Mouse (Mus musculus) hindbrain, postnatal 0 days (tissue): ENCODE measurements around the gene Naaladl2. TPM values are rescaled to one million over a fixed set of nuclear protein-coding genes. Genes with fewer than 3 reads are reported as not detected.

Experiments used
- ATAC-seq: fragments of 200-750 bp; cut with Nextera tagmentation; 2 replicates; pipeline ENCODE4 v1.8.0; 2017; ENCODE audit warnings: mild to moderate bottlenecking, moderate TSS enrichment, moderate library complexity
- DNase-seq: peaks from one replicate; pipeline ENCODE4 v3.0.0-alpha.2; 2015; ENCODE audit warnings: low spot score
- H3K27ac ChIP-seq: fragments of 300-500 bp; sonication (generic); 2 replicates; pipeline ENCODE4 v1.5.1; 2014; ENCODE audit warnings: mild to moderate bottlenecking
- H3K27me3 ChIP-seq: fragments of 300-500 bp; sonication (generic); 2 replicates; pipeline ENCODE4 v1.6.1; 2014; ENCODE audit warnings: low read length, mixed read lengths; ENCODE audit not compliant: insufficient read depth
- H3K36me3 ChIP-seq: fragments of 300-500 bp; sonication (generic); 2 replicates; pipeline ENCODE4 v1.6.1; 2014; ENCODE audit warnings: low read length, mixed read lengths; ENCODE audit not compliant: insufficient read depth
- H3K4me1 ChIP-seq: fragments of 300-500 bp; sonication (generic); 2 replicates; pipeline ENCODE4 v1.6.1; 2014; ENCODE audit warnings: antibody characterized with exemption, low read length, mixed read lengths; ENCODE audit not compliant: insufficient read depth
- H3K4me2 ChIP-seq: fragments of 300-500 bp; sonication (generic); 2 replicates; pipeline ENCODE4 v1.6.1; 2014; ENCODE audit warnings: low read depth, mild to moderate bottlenecking, low read length, moderate library complexity, mixed read lengths
- H3K4me3 ChIP-seq: fragments of 300-500 bp; sonication (generic); 2 replicates; pipeline ENCODE4 v1.5.1; 2014; ENCODE audit warnings: low read length
- H3K9ac ChIP-seq: fragments of 300-500 bp; sonication (generic); replicated peaks from 2 replicates; pipeline ENCODE4 v1.6.1; 2014; ENCODE audit warnings: mild to moderate bottlenecking, low read length, moderate library complexity, mixed read lengths
- H3K9me3 ChIP-seq: fragments of 300-500 bp; sonication (generic); 2 replicates; pipeline ENCODE4 v1.6.1; 2016; ENCODE audit warnings: low read length, mixed read lengths
- CTCF ChIP-seq: IDR thresholded peaks from 2 replicates; pipeline ENCODE4 v1.5.1; 2016; ENCODE audit warnings: antibody characterized with exemption, control low read depth, low read depth
- WGBS: fragments of 180-500 bp; shearing (Covaris S2); extraction: QIAGEN DNeasy Blood & Tissue Kit; methylation state at CpG from one replicate; pipeline ENCODE4 v1.1.7; 2014; 5-methylcytosine and 5-hydroxymethylcytosine counted together
- polyA plus RNA-seq: library from polyadenylated mRNA; unstranded; fragments of >200 nt; fragmentation: Nextera tagmentation; extraction: Ambion mirVana; gene quantifications from 2 replicates; pipeline ENCODE4 v1.2.1, GENCODE M21; 2015
- total RNA-seq: library from RNA; depleted of rRNA; stranded (reverse); fragments of >200 nt; gene quantifications from 2 replicates; pipeline ENCODE4 v1.2.3, GENCODE M21; 2014

Naaladl2 gene
- total and polyA plus RNA-seq, 2 experiments from 2014 or later, result 0.37 to 0.81 TPM

DNA sequence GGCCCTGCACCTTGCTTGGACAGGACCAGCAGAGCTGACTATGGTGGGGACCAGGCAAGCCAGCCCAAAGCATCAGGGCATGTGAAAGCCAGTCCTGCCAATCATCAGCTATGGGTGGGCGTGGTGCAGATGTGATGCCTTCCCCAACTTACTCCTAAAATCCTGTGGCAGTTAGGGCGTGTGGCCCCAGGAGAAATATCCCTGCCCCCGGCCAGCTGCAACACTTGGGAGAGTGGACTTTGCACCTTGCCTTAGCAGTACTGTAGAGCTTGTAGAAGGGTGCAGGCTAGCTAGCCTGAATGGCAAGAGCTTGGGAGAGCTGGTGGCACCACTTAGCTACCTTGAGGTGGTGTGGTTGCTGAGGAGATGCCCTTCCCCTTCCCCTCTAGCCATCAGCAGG, 255.3 kb downstream of the Naaladl2 start:
- TF ChIP-seq CTCF, result no peak
- Histone ChIP-seq H3K4me1 (no peaks in the 10 kb centered on the region), H3K4me2 (no peak overlapping the region), H3K27ac (no peak overlapping the region), H3K9me3 (no peaks in the 10 kb centered on the region), H3K4me3 (no peak overlapping the region), H3K9ac (no peak overlapping the region), H3K36me3 (no peaks in the 10 kb centered on the region), H3K27me3 (no peaks in the 10 kb centered on the region)
- DNase-seq (no peak), ATAC-seq (no peak)
- WGBS, result 96% methylated on average over 3 of the region's 3 CpGs

DNA sequence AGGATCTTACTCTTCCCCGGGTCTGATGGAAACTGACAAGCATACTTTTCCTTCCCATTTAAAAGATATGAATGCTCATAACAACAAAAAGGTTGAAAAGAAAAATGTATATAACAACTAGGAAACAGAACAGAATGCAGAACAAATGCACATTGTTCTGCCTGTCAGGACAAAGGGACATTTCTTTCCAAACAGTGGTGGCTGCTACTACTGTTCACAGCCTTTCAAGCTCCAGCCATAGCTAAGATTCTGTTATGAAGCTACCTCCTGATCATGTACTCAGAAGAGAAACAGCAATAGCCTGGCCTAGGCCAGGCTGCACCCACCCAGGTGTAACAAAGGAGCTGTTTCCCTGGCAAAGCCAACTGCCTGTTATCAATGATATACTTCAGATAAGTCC, 271.8 kb downstream of the Naaladl2 start:
- Histone ChIP-seq H3K9ac (no peak overlapping the region), H3K9me3 (no peaks in the 10 kb centered on the region), H3K4me3 (no peak overlapping the region), H3K4me2 (no peak overlapping the region), H3K27ac (no peak overlapping the region), H3K4me1 (no peaks in the 10 kb centered on the region), H3K27me3 (no peaks in the 10 kb centered on the region), H3K36me3 (no peaks in the 10 kb centered on the region)
- TF ChIP-seq CTCF, result no peak
- 85% methylated on average over 1 of the region's 1 CpGs for WGBS
- ATAC-seq (no peak), DNase-seq (no peak)

DNA sequence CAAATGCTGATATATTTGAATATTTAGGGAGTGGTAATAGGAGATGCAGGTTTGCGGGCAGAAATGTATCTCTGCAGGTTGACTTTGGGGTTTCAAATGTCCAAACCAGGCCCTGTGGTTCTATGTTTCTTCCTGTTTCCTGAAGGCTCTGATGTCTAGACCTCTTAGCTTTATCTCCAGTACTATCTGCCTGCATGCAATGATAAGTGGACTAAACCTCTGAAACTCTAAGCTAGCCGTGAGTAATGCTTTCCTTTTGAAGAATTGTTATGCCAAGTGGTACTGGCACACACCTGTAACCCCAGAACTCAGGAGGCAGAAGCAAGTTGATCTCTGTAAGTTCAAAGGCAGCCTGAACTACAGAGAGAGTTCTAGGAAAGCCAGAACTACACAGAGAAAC, 291.1 kb downstream of the Naaladl2 start:
- no peak overlapping the region for H3K4me3 ChIP-seq
- 89% methylated on average over 2 of the region's 2 CpGs for WGBS
- DNase-seq (no peak), ATAC-seq (no peak)
- H3K4me2 ChIP-seq, result no peak overlapping the region
- H3K4me1 ChIP-seq, result no peaks in the 10 kb centered on the region
- no peak overlapping the region for H3K9ac ChIP-seq
- no peaks in the 10 kb centered on the region for H3K9me3 ChIP-seq
- H3K27me3 ChIP-seq, result no peaks in the 10 kb centered on the region
- no peaks in the 10 kb centered on the region for H3K36me3 ChIP-seq
- H3K27ac ChIP-seq, result no peak overlapping the region
- no peak for TF ChIP-seq CTCF

DNA sequence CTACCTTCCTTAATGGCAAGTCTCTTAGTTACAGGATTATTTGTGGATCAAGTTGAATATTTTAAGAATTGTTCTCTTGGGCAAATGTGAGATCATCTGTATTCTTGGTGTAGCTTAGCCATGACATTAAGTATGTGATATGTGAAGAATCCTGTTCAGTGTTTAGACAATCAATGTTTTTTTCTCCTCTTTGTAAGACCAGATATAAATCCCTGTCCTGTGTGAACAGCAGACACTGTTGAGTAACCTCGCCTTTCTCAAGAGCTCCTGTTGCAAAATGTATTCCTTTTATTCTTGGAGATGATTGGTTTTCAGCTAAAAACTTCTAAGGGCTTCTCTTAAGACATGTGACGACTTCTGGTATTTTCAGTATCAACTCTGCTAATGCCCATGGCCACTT, 347.3 kb downstream of the Naaladl2 start:
- Histone ChIP-seq H3K9me3 (no peaks in the 10 kb centered on the region), H3K9ac (no peak overlapping the region), H3K4me3 (no peak overlapping the region), H3K27me3 (no peaks in the 10 kb centered on the region), H3K27ac (no peak overlapping the region), H3K4me2 (no peak overlapping the region), H3K36me3 (no peaks in the 10 kb centered on the region), H3K4me1 (no peaks in the 10 kb centered on the region)
- ATAC-seq (no peak), DNase-seq (no peak)
- WGBS, result 80% methylated on average over 2 of the region's 2 CpGs
- no peak for TF ChIP-seq CTCF

DNA sequence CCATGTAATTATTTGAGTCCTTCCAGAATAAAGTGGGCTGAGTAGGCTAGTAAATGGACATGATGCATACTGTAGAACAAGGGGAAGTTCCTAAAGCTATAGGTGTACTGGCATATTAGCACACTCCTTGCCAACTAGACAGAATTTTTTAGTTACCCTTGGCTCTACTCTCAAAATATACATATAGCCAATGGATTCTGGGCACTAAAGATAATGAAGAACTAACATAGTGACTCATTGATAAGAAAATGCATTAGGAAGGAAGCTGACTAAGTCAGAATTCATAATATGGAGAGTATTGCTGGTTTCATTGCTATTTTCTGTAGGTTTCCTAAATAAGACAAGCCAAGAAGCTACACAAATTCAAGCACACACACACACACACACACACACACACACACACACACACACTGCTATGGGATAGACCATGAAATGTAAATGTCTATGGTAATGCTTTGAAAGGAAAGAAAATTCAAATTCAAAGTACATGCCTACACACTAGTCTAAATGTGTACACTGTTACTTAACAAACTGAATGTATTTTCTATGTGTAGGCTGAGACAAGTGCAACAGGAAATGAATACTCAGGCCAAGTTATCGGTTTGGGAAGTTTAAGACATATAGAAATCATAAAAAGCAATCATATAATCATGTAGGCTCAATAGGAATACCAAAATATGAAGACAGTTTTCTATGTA, 356.5 kb downstream of the Naaladl2 start:
- DNase-seq (no peak), ATAC-seq (no peak)
- no peaks in the 10 kb centered on the region for H3K27me3 ChIP-seq
- no peak for TF ChIP-seq CTCF
- no peak overlapping the region for H3K4me3 ChIP-seq
- H3K9ac ChIP-seq, result no peak overlapping the region
- no peaks in the 10 kb centered on the region for H3K4me1 ChIP-seq
- no peak overlapping the region for H3K4me2 ChIP-seq
- H3K27ac ChIP-seq, result no peak overlapping the region
- 90% methylated on average over 1 of the region's 1 CpGs for WGBS
- H3K36me3 ChIP-seq, result no peaks in the 10 kb centered on the region
- H3K9me3 ChIP-seq, result no peaks in the 10 kb centered on the region

DNA sequence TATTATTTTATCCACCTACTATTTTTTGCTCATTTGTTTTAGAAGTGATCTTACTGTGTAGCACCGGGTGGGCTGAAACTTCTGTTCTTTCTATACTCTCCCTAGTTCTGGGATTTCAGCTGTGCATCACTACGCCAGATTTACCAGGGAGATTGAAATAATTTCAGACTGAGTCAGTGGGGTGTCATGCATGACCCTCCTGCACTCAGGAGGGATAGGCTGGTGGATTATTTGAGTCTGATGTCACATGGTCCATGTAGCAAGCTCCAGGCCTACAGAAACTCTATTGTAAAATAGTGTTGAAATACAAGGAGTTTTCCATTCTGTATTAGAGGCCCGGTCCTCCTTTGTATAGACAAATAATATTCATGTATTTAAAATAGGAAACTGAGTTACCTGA, 360.0 kb downstream of the Naaladl2 start:
- no peak overlapping the region for H3K4me3 ChIP-seq
- no peak overlapping the region for H3K9ac ChIP-seq
- H3K27ac ChIP-seq, result no peak overlapping the region
- 87% methylated on average over 3 of the region's 3 CpGs for WGBS
- ATAC-seq (no peak), DNase-seq (no peak)
- no peaks in the 10 kb centered on the region for H3K36me3 ChIP-seq
- no peaks in the 10 kb centered on the region for H3K9me3 ChIP-seq
- no peak overlapping the region for H3K4me2 ChIP-seq
- no peaks in the 10 kb centered on the region for H3K27me3 ChIP-seq
- TF ChIP-seq CTCF, result no peak
- H3K4me1 ChIP-seq, result no peaks in the 10 kb centered on the region

DNA sequence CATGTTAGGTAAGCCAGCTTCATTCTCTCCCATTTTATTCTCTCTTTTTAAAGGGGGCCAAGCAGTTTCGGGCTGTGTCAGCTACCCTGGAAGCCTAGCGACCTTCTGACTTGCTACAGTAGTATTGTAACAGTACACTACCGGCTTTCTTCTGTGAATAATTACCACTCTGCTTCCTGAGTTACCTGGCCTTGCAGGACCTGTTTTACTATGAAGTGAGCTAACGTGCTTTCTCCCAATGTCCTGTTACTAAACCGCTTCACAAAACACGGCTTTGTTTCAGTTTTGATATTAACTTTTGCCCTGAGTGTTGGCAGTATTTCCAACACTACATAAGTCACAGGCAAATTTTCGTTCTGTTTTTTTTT, 360.6 kb downstream of the Naaladl2 start:
- no peaks in the 10 kb centered on the region for H3K27me3 ChIP-seq
- WGBS, result 78% methylated on average over 7 of the region's 7 CpGs

More for the DNA sequence above, 360.6 kb downstream of the Naaladl2 start:
- no peaks in the 10 kb centered on the region for H3K36me3 ChIP-seq
- no peak overlapping the region for H3K4me2 ChIP-seq
- no peak for DNase-seq
- ATAC-seq, result no peak
- no peak overlapping the region for H3K4me3 ChIP-seq
- H3K9ac ChIP-seq, result no peak overlapping the region
- no peak overlapping the region for H3K27ac ChIP-seq
- no peak for TF ChIP-seq CTCF
- no peaks in the 10 kb centered on the region for H3K9me3 ChIP-seq
- no peaks in the 10 kb centered on the region for H3K4me1 ChIP-seq
